Mouse (Mus musculus) CH12.LX (cell line): ENCODE measurements around the gene Tmeff1.

Experiments used
- CTCF ChIP-seq, 2 experiments: IDR thresholded peaks in 1 of 2; conservative IDR thresholded peaks in 1 of 2; 2 replicates each; pipeline ENCODE4 v1.5.1; 2011 to 2012; ENCODE audit warnings: low read depth in 2 of 2, low read length in 2 of 2, improper control_type of control experiment in 1 of 2, inconsistent platforms in 1 of 2, mild to moderate bottlenecking in 1 of 2, moderate library complexity in 1 of 2
- USF2 ChIP-seq: conservative IDR thresholded peaks from 2 replicates; pipeline ENCODE4 v1.6.1; 2011; ENCODE audit warnings: low read depth, low read length, improper control_type of control experiment
- ZNF384 ChIP-seq: IDR thresholded peaks from 2 replicates; pipeline ENCODE4 v1.6.1; 2012; ENCODE audit warnings: low read depth, low read length, improper control_type of control experiment, inconsistent platforms

- TF ChIP-seq USF2 (no peak), ZNF384 (no peak), CTCF (conservative IDR thresholded peaks at IDR 0.05 in 1 of 2, IDR thresholded peaks at IDR 0.05 in 1 of 2; ENCODE audit: low read depth in 2 of 2, low read length in 2 of 2) (no peak)
These were observed 46.4 kb upstream of the Tmeff1 start for GRCm38 (mm10) chr4:48538581-48538980.
